Mouse (Mus musculus) brain, embryonic 14.5 days (tissue): ENCODE results near the gene Rps17.

ENCODE experiments used
- CTCF ChIP-seq: fragments of 200-500 bp; IDR thresholded peaks from 2 replicates; pipeline ENCODE4 v1.5.1; 2012; ENCODE audit warnings: inconsistent platforms, mild to moderate bottlenecking, moderate library complexity, borderline replicate concordance; ENCODE audit not compliant: insufficient read depth, insufficient read length; ENCODE audit errors: extremely low read depth
- POLR2A ChIP-seq: fragments of 200-500 bp; IDR thresholded peaks from 2 replicates; pipeline ENCODE4 v1.6.1; 2012; ENCODE audit warnings: mild to moderate bottlenecking, inconsistent platforms, borderline replicate concordance; ENCODE audit not compliant: poor library complexity, insufficient read depth, insufficient read length, severe bottlenecking; ENCODE audit errors: extremely low read depth

DNA sequence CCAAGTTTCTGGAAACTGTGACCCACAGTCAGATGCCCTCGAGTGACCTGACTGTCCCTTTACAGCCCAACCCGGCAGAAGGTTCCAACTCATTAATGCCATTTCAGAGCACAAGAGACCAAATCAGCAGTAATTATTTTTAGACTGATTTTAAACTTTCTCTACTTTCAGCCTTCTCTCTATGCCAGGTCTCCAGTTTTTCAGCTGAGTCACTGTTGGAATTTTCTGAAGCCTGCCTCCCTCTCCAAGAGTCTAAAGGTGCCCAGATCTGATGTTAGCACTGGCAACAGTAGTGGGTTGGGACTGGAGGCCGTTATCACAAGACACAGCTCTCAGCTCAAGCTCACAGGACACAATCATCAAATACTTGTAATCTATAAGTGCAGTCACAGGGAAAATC lies 22.9 kb upstream of the Rps17 start:
- no peak for TF ChIP-seq POLR2A
- TF ChIP-seq CTCF: no peak
